Mouse (Mus musculus): ENCODE data around the gene Gabra5. TPM values are rescaled to one million over a fixed set of nuclear protein-coding genes. Genes with fewer than 3 reads are reported as not detected.

Gene Gabra5
- not detected for total RNA-seq (2023)

DNA sequence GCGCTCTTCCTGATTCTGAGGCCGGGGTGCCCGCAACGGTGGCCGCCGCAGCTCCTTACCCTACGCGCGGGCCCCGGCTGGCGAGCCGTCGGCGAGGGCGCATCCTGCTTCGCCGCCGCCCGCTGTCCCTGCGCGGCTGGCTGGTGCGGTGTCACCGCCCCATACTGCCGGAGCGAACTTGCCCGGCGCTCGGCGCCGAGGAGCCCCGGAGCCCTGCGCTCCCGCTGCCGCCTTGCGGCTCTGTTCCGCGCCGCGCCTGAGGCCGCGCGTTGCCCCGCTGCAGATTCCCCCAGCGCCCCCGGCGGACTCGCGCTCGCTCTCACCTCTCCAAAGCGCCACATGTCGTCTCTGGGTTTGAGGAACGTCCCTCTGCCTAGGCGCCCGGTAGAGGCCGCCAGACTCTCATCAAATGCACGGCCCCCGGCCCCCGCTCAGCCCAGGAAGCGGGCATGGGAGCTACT lies at the start of gene Gabra5:
Gene Gabra5, minus strand, starts transcription at position 379 of the 461 bp plus-strand sequence.

GRCm38 (mm10) chr7:57419392-57419791 lies 90.5 kb downstream of the Gabra5 start, which contains the start of gene Gabrb3:
Gene Gabrb3, plus strand, starts transcription at chr7:57419692.

GRCm38 (mm10) chr7:57386517-57387340 lies 123.1 kb downstream of the Gabra5 start, which contains the start of gene Gabrg3:
Gene Gabrg3, minus strand, starts transcription at chr7:57387188.

Other genes starting within 250 kb of the Gabra5 start
- gene Gabrg3, start 122.9 kb downstream of the Gabra5 start, total RNA-seq (2023) = not detected
- gene Gabrb3, start 90.4 kb downstream of the Gabra5 start, total RNA-seq (2023) = not detected